Mouse (Mus musculus) small intestine, adult 2 months (tissue): ENCODE results near the gene Hspa1l. TPM values are rescaled to one million over a fixed set of nuclear protein-coding genes. Genes with fewer than 3 reads are reported as not detected.

Experiments
- H3K27ac ChIP-seq: fragments of 200-500 bp; 2 replicates; pipeline ENCODE4 v1.5.1; 2012; ENCODE audit warnings: low read depth, low read length, control low read depth, inconsistent platforms; ENCODE audit not compliant: insufficient read depth
- H3K27me3 ChIP-seq: fragments of 200-500 bp; 2 replicates; pipeline ENCODE4 v1.6.1; 2012; ENCODE audit warnings: mild to moderate bottlenecking, moderate library complexity, low read length, inconsistent platforms; ENCODE audit not compliant: control insufficient read depth, insufficient read depth
- H3K36me3 ChIP-seq: fragments of 200-500 bp; 2 replicates; pipeline ENCODE4 v1.6.1; 2012; ENCODE audit warnings: mild to moderate bottlenecking, low read length, control low read depth, inconsistent platforms; ENCODE audit not compliant: control insufficient read depth, insufficient read depth
- H3K4me1 ChIP-seq: fragments of 200-500 bp; 2 replicates; pipeline ENCODE4 v1.6.1; 2012; ENCODE audit warnings: low read length, inconsistent platforms, mixed read lengths; ENCODE audit not compliant: control insufficient read depth, insufficient read depth, insufficient read length
- H3K4me3 ChIP-seq: fragments of 200-500 bp; 2 replicates; pipeline ENCODE4 v1.5.1; 2012; ENCODE audit warnings: low read depth, mild to moderate bottlenecking, control low read depth, inconsistent platforms, low read length, moderate library complexity
- CTCF ChIP-seq: fragments of 200-500 bp; IDR thresholded peaks from 2 replicates; pipeline ENCODE4 v1.5.1; 2012; ENCODE audit warnings: low read depth, mild to moderate bottlenecking, control low read depth, inconsistent platforms, low read length, moderate library complexity, mixed read lengths; ENCODE audit not compliant: insufficient replicate concordance, insufficient read length; ENCODE audit errors: extremely low read depth
- POLR2A ChIP-seq: fragments of 200-500 bp; IDR thresholded peaks from 2 replicates; pipeline ENCODE4 v1.6.1; 2012; ENCODE audit warnings: low read depth, mild to moderate bottlenecking, control low read depth, inconsistent platforms, low read length, moderate library complexity
- WGBS: fragments of 180-500 bp; shearing (Covaris S2); methylation state at CpG from one replicate; pipeline ENCODE4 v1.1.7; 2018; 5-methylcytosine and 5-hydroxymethylcytosine counted together
- polyA plus RNA-seq: library from polyadenylated mRNA; depleted of rRNA; stranded (reverse); fragments of >200 nt; gene quantifications from 2 replicates; pipeline ENCODE4 v1.2.3, GENCODE M21; 2012

The Hspa1l gene
- polyA plus RNA-seq, 1 experiment: 0.06 TPM

GRCm38 (mm10) chr17:35007387-35007991 is 35.0 kb downstream of the Hspa1l start:
- Histone ChIP-seq H3K27me3 (no peaks in the 10 kb centered on the region), H3K4me1 (peaks cover 5% of the 10 kb centered on the region), H3K4me3 (no peak overlapping the region), H3K36me3 (peaks cover 54% of the 10 kb centered on the region), H3K27ac (no peak overlapping the region)
- WGBS: 90% methylated on average over 7 of the region's 7 CpGs
- TF ChIP-seq CTCF (no peak), POLR2A (no peak)

DNA sequence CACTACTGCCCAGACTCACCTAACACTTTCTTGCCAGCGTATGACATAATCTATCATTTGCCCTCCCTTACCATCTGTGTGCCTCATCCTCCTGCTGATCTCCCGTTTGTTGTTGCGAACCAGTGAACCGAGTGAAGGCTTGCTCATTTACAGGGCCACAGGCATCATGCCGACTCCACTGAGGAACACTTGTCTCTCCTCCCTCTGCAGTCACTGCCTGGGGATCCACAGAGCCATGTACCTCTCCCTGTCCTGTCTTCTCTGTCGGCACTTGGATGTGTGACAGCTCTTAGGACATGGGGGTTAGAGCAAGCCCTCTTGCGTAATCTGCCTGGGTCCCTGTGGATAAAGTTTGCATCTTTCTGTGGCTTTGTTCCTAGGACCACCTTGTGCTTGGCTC is 37.1 kb downstream of the Hspa1l start:
- no peak overlapping the region for H3K27ac ChIP-seq
- 90% methylated on average over 7 of the region's 7 CpGs for WGBS
- no peaks in the 10 kb centered on the region for H3K4me1 ChIP-seq
- peaks cover 68% of the 10 kb centered on the region for H3K36me3 ChIP-seq
- no peaks in the 10 kb centered on the region for H3K27me3 ChIP-seq
- H3K4me3 ChIP-seq: no peak overlapping the region
- TF ChIP-seq CTCF (no peak), POLR2A (no peak)

DNA sequence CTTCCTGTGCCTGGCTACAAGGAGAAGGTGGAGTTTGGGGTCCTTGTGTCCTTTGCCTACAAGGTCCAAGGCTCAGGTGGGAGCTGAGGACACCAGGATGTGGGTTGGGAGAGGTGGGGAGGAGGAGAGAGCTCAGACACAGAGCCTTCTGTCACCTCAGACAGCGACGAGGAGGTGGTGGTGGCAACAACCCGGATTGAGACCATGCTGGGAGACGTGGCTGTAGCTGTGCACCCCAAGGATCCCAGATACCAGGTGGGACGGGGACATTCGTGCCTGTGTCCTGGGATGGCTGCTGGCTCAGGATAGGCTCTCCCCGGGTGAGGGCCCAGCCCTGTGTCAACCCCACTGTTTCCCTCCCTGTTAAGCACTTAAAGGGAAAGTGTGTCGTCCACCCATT is 38.9 kb downstream of the Hspa1l start:
- TF ChIP-seq CTCF: no peak
- TF ChIP-seq POLR2A: no peak
- H3K27ac ChIP-seq: no peak overlapping the region
- WGBS: 95% methylated on average over 8 of the region's 8 CpGs

DNA sequence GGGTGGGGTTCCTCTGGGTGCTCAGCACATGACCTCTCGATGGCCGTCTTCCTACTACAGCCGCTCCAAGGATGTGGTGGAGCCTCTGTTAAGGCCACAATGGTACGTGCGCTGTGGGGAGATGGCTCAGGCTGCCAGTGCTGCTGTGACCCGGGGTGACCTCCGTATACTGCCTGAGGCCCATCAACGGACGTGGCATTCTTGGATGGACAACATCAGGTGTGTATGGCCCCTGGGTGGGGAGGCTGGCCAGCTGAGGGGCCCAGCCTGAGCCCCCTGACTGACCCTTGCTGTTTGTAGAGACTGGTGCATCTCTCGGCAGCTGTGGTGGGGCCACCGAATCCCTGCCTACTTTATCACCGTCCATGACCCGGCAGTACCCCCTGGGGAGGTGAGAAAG is 39.9 kb downstream of the Hspa1l start:
- Histone ChIP-seq H3K4me1 (peaks cover 16% of the 10 kb centered on the region), H3K27me3 (no peaks in the 10 kb centered on the region), H3K27ac (no peak overlapping the region), H3K4me3 (no peak overlapping the region), H3K36me3 (peaks cover 66% of the 10 kb centered on the region)
- WGBS: 87% methylated on average over 13 of the region's 13 CpGs
- no peak for TF ChIP-seq POLR2A
- no peak for TF ChIP-seq CTCF

More for the DNA sequence above, 38.9 kb downstream of the Hspa1l start:
- no peak overlapping the region for H3K4me3 ChIP-seq
- peaks cover 69% of the 10 kb centered on the region for H3K36me3 ChIP-seq
- H3K4me1 ChIP-seq: peaks cover 7% of the 10 kb centered on the region
- H3K27me3 ChIP-seq: no peaks in the 10 kb centered on the region

GRCm38 (mm10) chr17:35013221-35013620 is 40.7 kb downstream of the Hspa1l start:
- WGBS: 72% methylated on average over 6 of the region's 6 CpGs
- Histone ChIP-seq H3K4me3 (no peak overlapping the region), H3K27ac (no peak overlapping the region), H3K27me3 (no peaks in the 10 kb centered on the region), H3K36me3 (peaks cover 63% of the 10 kb centered on the region), H3K4me1 (peaks cover 19% of the 10 kb centered on the region)
- TF ChIP-seq CTCF (no peak), POLR2A (no peak)

DNA sequence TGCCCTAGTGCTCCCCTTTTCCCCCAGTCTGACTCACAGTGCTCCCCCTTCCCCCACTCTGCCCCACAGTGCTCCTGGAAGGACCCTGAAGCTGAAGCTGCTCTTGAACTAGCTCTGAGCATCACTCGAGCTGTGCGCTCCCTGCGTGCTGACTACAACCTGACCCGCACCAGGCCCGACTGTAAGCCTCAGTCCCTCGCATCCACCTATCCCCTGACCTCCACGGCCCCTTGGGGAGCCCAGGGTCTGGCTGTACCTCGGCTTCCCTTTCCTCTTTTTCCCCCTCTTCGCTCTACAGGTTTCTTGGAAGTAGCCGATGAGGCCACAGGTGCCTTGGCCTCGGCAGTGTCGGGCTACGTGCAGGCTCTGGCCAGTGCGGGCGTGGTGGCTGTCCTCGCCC is 42.8 kb downstream of the Hspa1l start:
- H3K4me1 ChIP-seq: peaks cover 23% of the 10 kb centered on the region
- TF ChIP-seq POLR2A (no peak), CTCF (no peak)
- H3K27ac ChIP-seq: no peak overlapping the region
- no peaks in the 10 kb centered on the region for H3K27me3 ChIP-seq
- 88% methylated on average over 16 of the region's 16 CpGs for WGBS
- H3K4me3 ChIP-seq: no peak overlapping the region
- H3K36me3 ChIP-seq: peaks cover 55% of the 10 kb centered on the region

DNA sequence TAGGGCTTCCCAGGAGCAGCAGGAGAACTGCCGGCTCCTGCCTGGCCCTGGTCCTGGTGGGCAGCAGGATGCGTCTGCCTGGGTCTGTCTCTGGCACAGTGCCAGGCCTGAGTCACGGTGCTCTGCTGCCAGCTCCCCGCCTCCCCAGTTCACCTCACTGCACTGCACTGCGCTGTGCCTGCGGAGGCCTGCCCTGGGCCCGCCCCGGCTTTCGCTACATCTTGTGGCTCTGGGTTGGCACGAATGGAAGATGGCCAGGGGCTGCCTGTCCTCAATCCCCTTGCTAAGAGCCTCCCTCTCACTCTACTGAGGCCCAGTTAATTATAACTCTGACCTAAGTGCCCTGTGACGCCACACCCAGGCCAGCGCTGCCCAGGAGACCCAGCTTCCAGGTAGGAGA is 43.9 kb downstream of the Hspa1l start, which contains the start of gene Vwa7:
Gene Vwa7 (plus strand): TSS at position 204 of the 400 bp plus-strand sequence.
- WGBS: 42% methylated on average over 12 of the region's 12 CpGs
- no peak within 1 kb of the TSS for H3K27ac ChIP-seq
- no peak within 1 kb of the TSS for H3K4me3 ChIP-seq
- no peaks in the 10 kb centered on the region for H3K27me3 ChIP-seq
- peaks cover 24% of the 10 kb centered on the region for H3K4me1 ChIP-seq
- TF ChIP-seq POLR2A (no peak), CTCF (no peak)
- peaks cover 45% of the 10 kb centered on the region for H3K36me3 ChIP-seq
